Mouse (Mus musculus): ENCODE data around the gene Retn.

GRCm38 (mm10) chr8:3628014-3628413 lies 27.6 kb upstream of the Retn start:
- TF ChIP-seq CTCF (IDR thresholded peaks at IDR 0.05; ENCODE audit: control insufficient read depth, insufficient read depth, low read length) (0 out of 2 replicates have a peak, but pooled peaks have one; percentile 32), POLR2A (IDR thresholded peaks at IDR 0.05; ENCODE audit: borderline replicate concordance, control insufficient read depth, low read depth, low read length) (no peak)
